Comparison of ENCODE assay signal across 10 mouse cellular contexts in genomic region chr7:98447585-98448308, GRCm38 (mm10). TPM values are rescaled to one million over a fixed set of nuclear protein-coding genes. Genes with fewer than 3 reads are reported as not detected.
DNase-seq lines count a peak whose midpoint lies in the region; ATAC-seq and TF ChIP-seq lines count a peak whose summit lies in the region.
"Had no signal": no experiment of that assay in that cellular context is flagged by ENCODE, and none has a peak within 500 bp of the region (broad histone marks: within the 10 kb centered on the region; RNA-seq: fewer than 3 reads in every experiment).

No protein-coding gene starts in this region.

- ATAC-seq in hindbrain, embryonic 11.5 days (ENCODE audit: low FRiP score) = no peak
- no peak for ATAC-seq in G1E (ENCODE audit: extremely low read depth, insufficient number of reproducible peaks, low FRiP score, poor library complexity, severe bottlenecking)
- peak; percentile 63 for ATAC-seq in granulocyte monocyte progenitor cell, adult 5-6 weeks (replicated peaks; ENCODE audit: poor library complexity, severe bottlenecking)

- peak; percentile 57 for DNase-seq in hindbrain, embryonic 11.5 days (ENCODE audit: low spot score)
- no peak for DNase-seq in hindbrain, embryonic 10.5 days (ENCODE audit: low spot score)
- DNase-seq in 416B (ENCODE audit: low read depth) (peak; percentile 85), G1E (ENCODE audit: low spot score) (peak; percentile 26)
- peak; percentile 74 for DNase-seq in retina, postnatal 1 day
- no peak for DNase-seq in gastrocnemius, postnatal 14 days
- DNase-seq in gastrocnemius, postnatal 36 days = no peak

- no peaks in the 10 kb centered on the region for H3K36me3 ChIP-seq in hindbrain, embryonic 11.5 days (ENCODE audit: control insufficient read depth, insufficient read depth, low read length)
- no peaks in the 10 kb centered on the region for H3K36me3 ChIP-seq in hindbrain, embryonic 10.5 days
- H3K36me3 ChIP-seq in G1E (replicated peaks) = no peaks in the 10 kb centered on the region
- H3K36me3 ChIP-seq: embryonic facial prominence, embryonic 12.5 days; limb, embryonic 15.5 days had no signal

- intact Hi-C loops in gastrocnemius, postnatal 14 days (cut with DNase I; ENCODE audit: low total_unique reads) = no loop called here
- intact Hi-C loops in gastrocnemius, postnatal 36 days (cut with DNase I) = no loop called here

- no peak overlapping the region for H3K4me2 ChIP-seq in hindbrain, embryonic 11.5 days (replicated peaks; ENCODE audit: low read depth, low read length)
- H3K4me2 ChIP-seq: embryonic facial prominence, embryonic 12.5 days; limb, embryonic 15.5 days had no signal

- no peaks in the 10 kb centered on the region for H3K9me3 ChIP-seq in hindbrain, embryonic 11.5 days (ENCODE audit: control insufficient read depth, low read length)
- H3K9me3 ChIP-seq in hindbrain, embryonic 10.5 days = no peaks in the 10 kb centered on the region
- H3K9me3 ChIP-seq in G1E (replicated peaks) = no peaks in the 10 kb centered on the region
- H3K9me3 ChIP-seq: embryonic facial prominence, embryonic 12.5 days; limb, embryonic 15.5 days had no signal

- H3K27ac ChIP-seq in hindbrain, embryonic 11.5 days (ENCODE audit: low read depth, low read length) = no peak overlapping the region
- H3K27ac ChIP-seq in hindbrain, embryonic 10.5 days = no peak overlapping the region
- H3K27ac ChIP-seq: embryonic facial prominence, embryonic 12.5 days; limb, embryonic 15.5 days had no signal

- H3K4me1 ChIP-seq in hindbrain, embryonic 11.5 days (replicated peaks; ENCODE audit: control insufficient read depth, insufficient read depth, low read length) = no peaks in the 10 kb centered on the region
- peaks cover 9% of the 10 kb centered on the region for H3K4me1 ChIP-seq in hindbrain, embryonic 10.5 days (replicated peaks)
- no peaks in the 10 kb centered on the region; the same call in 1 of the 2 replicates for H3K4me1 ChIP-seq in G1E (ENCODE audit: insufficient read depth, low read depth, low read length)
- H3K4me1 ChIP-seq: embryonic facial prominence, embryonic 12.5 days; limb, embryonic 15.5 days had no signal

- no peaks in the 10 kb centered on the region for H3K27me3 ChIP-seq in hindbrain, embryonic 11.5 days (ENCODE audit: control insufficient read depth, insufficient read depth, low read length)
- no peaks in the 10 kb centered on the region for H3K27me3 ChIP-seq in hindbrain, embryonic 10.5 days (ENCODE audit: insufficient read depth, poor library complexity, severe bottlenecking)
- peaks cover 13% of the 10 kb centered on the region; the same call in 1 of the 2 replicates for H3K27me3 ChIP-seq in G1E (ENCODE audit: insufficient read depth, low read length)
- H3K27me3 ChIP-seq: embryonic facial prominence, embryonic 12.5 days; limb, embryonic 15.5 days had no signal

- 55% methylated on average over 11 of the region's 11 CpGs for WGBS in hindbrain, embryonic 11.5 days
- WGBS in hindbrain, embryonic 10.5 days = 57% methylated on average over 11 of the region's 11 CpGs

- TF ChIP-seq CTCF in G1E (IDR thresholded peaks at IDR 0.05; ENCODE audit: low read depth, low read length) = 0 out of 2 replicates have a peak, but pooled peaks have one; percentile 13

- H3K4me3 ChIP-seq in hindbrain, embryonic 11.5 days (ENCODE audit: low read depth, low read length) = no peak overlapping the region
- H3K4me3 ChIP-seq in hindbrain, embryonic 10.5 days = no peak overlapping the region
- H3K4me3 ChIP-seq in G1E (ENCODE audit: low read depth, low read length) = no peak overlapping the region
- H3K4me3 ChIP-seq: embryonic facial prominence, embryonic 12.5 days; limb, embryonic 15.5 days had no signal

- H3K9ac ChIP-seq in hindbrain, embryonic 11.5 days (ENCODE audit: low read depth, low read length) = no peak overlapping the region
- H3K9ac ChIP-seq: embryonic facial prominence, embryonic 12.5 days; limb, embryonic 15.5 days had no signal

RNA-seq across cellular contexts. Expression of gene Gucy2d, which starts 7.5 kb away (rescaled TPM):
- polyA plus RNA-seq in hindbrain, embryonic 11.5 days (2014; fragmentation: Nextera tagmentation; extraction: Ambion mirVana) = not detected in 2 replicates
- not detected in 2 replicates for polyA plus RNA-seq in hindbrain, embryonic 10.5 days (2016; fragmentation: Nextera tagmentation; extraction: Ambion mirVana)
- total RNA-seq in G1E (2014; fragmentation: Nextera tagmentation) (not detected in 2 replicates), G1E (2017) (0.05 TPM in 1 of 2 replicates, not detected in the other)
- polyA plus RNA-seq in G1E (2012) = not detected in 2 replicates
- not detected in 2 replicates for total RNA-seq in granulocyte monocyte progenitor cell, adult 5-6 weeks (2014; fragmentation: Nextera tagmentation)
- not detected in 2 replicates for total RNA-seq in granulocyte monocyte progenitor cell, adult 5-6 weeks (2017)
- under 1 TPM in 1 of 2 experiments, not detected in 1; 0.18 TPM for total RNA-seq in gastrocnemius, postnatal 14 days (2021)
- total RNA-seq in gastrocnemius, postnatal 36 days (2021) = under 1 TPM; 0.26 to 0.37 TPM
- polyA plus RNA-seq: limb, embryonic 15.5 days had no signal

RNA-seq across cellular contexts. Expression of gene Lrrc32, which starts 41.3 kb away (rescaled TPM):
- polyA plus RNA-seq in hindbrain, embryonic 11.5 days (2014; fragmentation: Nextera tagmentation; extraction: Ambion mirVana) = 3.1 and 3.3 TPM in 2 replicates
- polyA plus RNA-seq in hindbrain, embryonic 10.5 days (2016; fragmentation: Nextera tagmentation; extraction: Ambion mirVana) = 5.8 and 6.0 TPM in 2 replicates
- total RNA-seq in G1E (2014; fragmentation: Nextera tagmentation) = not detected in 2 replicates
- 0.05 TPM in 1 of 2 replicates, not detected in the other for total RNA-seq in G1E (2017)
- polyA plus RNA-seq in G1E (2012) = not detected in 2 replicates
- not detected in 2 replicates for total RNA-seq in granulocyte monocyte progenitor cell, adult 5-6 weeks (2014; fragmentation: Nextera tagmentation)
- not detected in 2 replicates for total RNA-seq in granulocyte monocyte progenitor cell, adult 5-6 weeks (2017)
- total RNA-seq in gastrocnemius, postnatal 14 days (2021) = 1 to 10 TPM; 3.5 to 6.9 TPM
- total RNA-seq in gastrocnemius, postnatal 36 days (2021) = 1 to 10 TPM; 3.7 to 5.8 TPM

Comparison
In these comparisons a context has a peak if more than half of its experiments do, and no peak if none do; other contexts are left out.
1. DNase-seq: peak in hindbrain, embryonic 11.5 days (single experiment), 416B (single experiment), G1E (single experiment) and retina, postnatal 1 day (single experiment); none in hindbrain, embryonic 10.5 days (single experiment), gastrocnemius, postnatal 14 days (single experiment) and gastrocnemius, postnatal 36 days (0 of 2).
2. RNA of gene Lrrc32, which starts 41.3 kb away (total RNA-seq): 3.5 to 6.9 TPM in gastrocnemius, postnatal 14 days and 3.7 to 5.8 TPM in gastrocnemius, postnatal 36 days; 0.05 TPM in G1E and not detected in granulocyte monocyte progenitor cell, adult 5-6 weeks; every median in the first group is over 4 times any median in the second.